16 mouse cellular contexts compared by ENCODE assay signal in genomic region chr12:117054925-117055570, GRCm38 (mm10).
DNase-seq lines count a peak whose midpoint lies in the region; ATAC-seq lines count a peak whose summit lies in the region.
"Had no signal": no experiment of that assay in that cellular context is flagged by ENCODE, and none has a peak within 500 bp of the region (broad histone marks: within the 10 kb centered on the region; RNA-seq: fewer than 3 reads in every experiment).

No protein-coding gene starts in this region.

- peaks cover 55% of the 10 kb centered on the region for H3K27me3 ChIP-seq in forebrain, embryonic 11.5 days (ENCODE audit: control insufficient read depth, insufficient read depth, low read length)
- no peaks in the 10 kb centered on the region for H3K27me3 ChIP-seq in hindbrain, embryonic 14.5 days (ENCODE audit: control insufficient read depth, insufficient read depth, low read length)
- H3K27me3 ChIP-seq in neural tube, embryonic 11.5 days (ENCODE audit: control insufficient read depth, insufficient read depth, low read length): no peaks in the 10 kb centered on the region
- H3K27me3 ChIP-seq: heart, embryonic 13.5 days had no signal

- H3K4me3 ChIP-seq in forebrain, embryonic 11.5 days (ENCODE audit: low read depth, low read length): no peak overlapping the region
- H3K4me3 ChIP-seq in hindbrain, embryonic 14.5 days (replicated peaks; ENCODE audit: low read length): no peak overlapping the region
- H3K4me3 ChIP-seq in neural tube, embryonic 11.5 days (ENCODE audit: low read depth, low read length): no peak overlapping the region
- H3K4me3 ChIP-seq: heart, embryonic 13.5 days had no signal

- peak; percentile 39 for ATAC-seq in forebrain, embryonic 11.5 days (replicated peaks; ENCODE audit: low FRiP score)
- no peak for ATAC-seq in hindbrain, embryonic 14.5 days (ENCODE audit: low FRiP score)
- ATAC-seq in neural tube, embryonic 11.5 days (ENCODE audit: insufficient read depth, low FRiP score, low TSS enrichment): peak; percentile 20

- H3K36me3 ChIP-seq in forebrain, embryonic 11.5 days (ENCODE audit: control insufficient read depth, insufficient read depth, low read length): no peaks in the 10 kb centered on the region
- no peaks in the 10 kb centered on the region for H3K36me3 ChIP-seq in hindbrain, embryonic 14.5 days (replicated peaks; ENCODE audit: control insufficient read depth, insufficient read depth)
- no peaks in the 10 kb centered on the region for H3K36me3 ChIP-seq in neural tube, embryonic 11.5 days (ENCODE audit: control insufficient read depth, insufficient read depth, low read length)
- H3K36me3 ChIP-seq: heart, embryonic 13.5 days had no signal

- peak; percentile 22 for DNase-seq in embryo, embryonic 10 days (ENCODE audit: low spot score)
- no peak for DNase-seq in embryo, embryonic 9.5 days (ENCODE audit: extremely low spot score)
- peak; percentile 62 for DNase-seq in forebrain, embryonic 11.5 days (ENCODE audit: low spot score)
- DNase-seq in hindbrain, embryonic 14.5 days (ENCODE audit: low spot score): no peak
- DNase-seq in neural tube, embryonic 11.5 days (ENCODE audit: low spot score): peak; percentile 24
- DNase-seq in gastrocnemius, postnatal 25 days: no peak
- DNase-seq in thymus, postnatal 0 days (ENCODE audit: low spot score): no peak
- no peak for DNase-seq in cerebellum, postnatal 36 days
- DNase-seq: cerebellum, postnatal 25 days; gastrocnemius, postnatal 36 days; heart, postnatal 4 days; kidney, adult 8-10 months; kidney, postnatal 36 days; right cerebral cortex, adult 18-20 months had no signal

- H3K4me2 ChIP-seq in forebrain, embryonic 11.5 days (ENCODE audit: low read depth, low read length, severe bottlenecking): no peak overlapping the region; the same call in 1 of the 2 replicates
- no peak overlapping the region for H3K4me2 ChIP-seq in hindbrain, embryonic 14.5 days (replicated peaks)
- H3K4me2 ChIP-seq in neural tube, embryonic 11.5 days (ENCODE audit: low read depth): no peak overlapping the region
- H3K4me2 ChIP-seq: liver, embryonic 11.5 days had no signal

- H3K9ac ChIP-seq in forebrain, embryonic 11.5 days (ENCODE audit: low read length): no peak overlapping the region
- H3K9ac ChIP-seq in hindbrain, embryonic 14.5 days: 0 out of 2 replicates have a peak overlapping the region, but pooled peaks have one; percentile 12
- H3K9ac ChIP-seq in neural tube, embryonic 11.5 days (ENCODE audit: low read length): no peak overlapping the region
- H3K9ac ChIP-seq: heart, embryonic 13.5 days had no signal

- WGBS in forebrain, embryonic 11.5 days: 55% methylated on average over 10 of the region's 10 CpGs
- 52% methylated on average over 10 of the region's 10 CpGs for WGBS in hindbrain, embryonic 14.5 days
- 79% methylated on average over 10 of the region's 10 CpGs for WGBS in neural tube, embryonic 11.5 days

- peaks cover 14% of the 10 kb centered on the region; the same call in 1 of the 2 replicates for H3K4me1 ChIP-seq in forebrain, embryonic 11.5 days (replicated peaks; ENCODE audit: control insufficient read depth, insufficient read depth, low read length)
- H3K4me1 ChIP-seq in hindbrain, embryonic 14.5 days (replicated peaks; ENCODE audit: control insufficient read depth, insufficient read depth, low read length): peaks cover 28% of the 10 kb centered on the region
- H3K4me1 ChIP-seq in neural tube, embryonic 11.5 days (ENCODE audit: control insufficient read depth, insufficient read depth, low read length): peaks cover 9% of the 10 kb centered on the region

- H3K27ac ChIP-seq in forebrain, embryonic 11.5 days (ENCODE audit: low read depth, low read length): peak overlapping the region; percentile 92
- peak overlapping the region; percentile 90 for H3K27ac ChIP-seq in hindbrain, embryonic 14.5 days
- H3K27ac ChIP-seq in neural tube, embryonic 11.5 days (ENCODE audit: low read depth, low read length): peak overlapping the region; percentile 73; the same call in 1 of the 2 replicates
- H3K27ac ChIP-seq: heart, embryonic 13.5 days had no signal

- H3K9me3 ChIP-seq in forebrain, embryonic 11.5 days (ENCODE audit: control insufficient read depth, low read length): no peaks in the 10 kb centered on the region
- H3K9me3 ChIP-seq in hindbrain, embryonic 14.5 days (ENCODE audit: control insufficient read depth, low read length): no peaks in the 10 kb centered on the region
- H3K9me3 ChIP-seq in neural tube, embryonic 11.5 days (ENCODE audit: control insufficient read depth, low read length): no peaks in the 10 kb centered on the region
- H3K9me3 ChIP-seq: heart, embryonic 13.5 days had no signal

Comparison
In these comparisons a context has a peak if more than half of its experiments do, and no peak if none do; other contexts are left out.
1. DNase-seq: peak in embryo, embryonic 10 days (single experiment), forebrain, embryonic 11.5 days (single experiment) and neural tube, embryonic 11.5 days (single experiment); none in embryo, embryonic 9.5 days (single experiment), hindbrain, embryonic 14.5 days (single experiment), gastrocnemius, postnatal 25 days (single experiment), thymus, postnatal 0 days (single experiment) and cerebellum, postnatal 36 days (0 of 2).
2. Peak in every context shown above with its lines, with median percentiles within 50 percentile points of each other: H3K27ac ChIP-seq.